Mouse (Mus musculus): ENCODE data around the gene Rhot2. TPM values are rescaled to one million over a fixed set of nuclear protein-coding genes. Genes with fewer than 3 reads are reported as not detected.

Gene Rhot2
- polyA plus RNA-seq, 1 experiment from 2014 or later, result 7.1 TPM

DNA sequence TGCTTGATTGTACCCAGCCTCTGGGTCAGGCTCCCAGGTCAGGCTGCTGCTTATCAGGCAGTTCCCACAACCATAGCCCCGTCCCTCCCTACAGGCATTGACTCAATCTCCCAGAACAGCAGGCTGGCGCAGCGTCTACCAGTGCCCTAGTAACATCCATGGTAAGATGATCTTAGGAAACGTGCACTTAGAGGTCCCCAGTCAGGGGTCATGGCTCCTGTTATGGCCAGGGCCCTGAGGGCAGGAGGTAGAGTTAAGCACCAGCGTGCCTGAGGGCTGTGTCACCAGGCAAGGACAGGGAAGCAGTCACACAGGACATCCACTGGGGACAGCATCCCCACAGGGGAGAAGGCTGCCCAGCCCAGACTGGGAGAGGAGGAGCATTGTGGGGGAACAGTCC is 37.7 kb upstream of the Rhot2 start:
- ATAC-seq (replicated peaks; ENCODE audit: insufficient number of reproducible peaks, low FRiP score, low TSS enrichment, low read depth) (no peak), DNase-seq (ENCODE audit: low spot score) (no peak)
- no peak overlapping the region for H3K9ac ChIP-seq (replicated peaks; ENCODE audit: low read length)
- H3K4me3 ChIP-seq (ENCODE audit: low read depth, low read length), result no peak overlapping the region
- H3K9me3 ChIP-seq (replicated peaks; ENCODE audit: control insufficient read depth, low read length), result no peaks in the 10 kb centered on the region
- H3K4me2 ChIP-seq (ENCODE audit: low read depth, low read length), result no peak overlapping the region
- H3K4me1 ChIP-seq (ENCODE audit: control insufficient read depth, insufficient read depth, low read length), result peaks cover 19% of the 10 kb centered on the region
- 19% methylated on average over 5 of the region's 5 CpGs for WGBS
- peak overlapping the region; percentile 52 for H3K27ac ChIP-seq (replicated peaks; ENCODE audit: low read depth, low read length)
- no peaks in the 10 kb centered on the region for H3K27me3 ChIP-seq (ENCODE audit: control insufficient read depth, insufficient read depth, low read length)
- no peaks in the 10 kb centered on the region; the same call in none of the 2 replicates for H3K36me3 ChIP-seq (replicated peaks; ENCODE audit: control insufficient read depth, insufficient read depth, low read depth, low read length)

DNA sequence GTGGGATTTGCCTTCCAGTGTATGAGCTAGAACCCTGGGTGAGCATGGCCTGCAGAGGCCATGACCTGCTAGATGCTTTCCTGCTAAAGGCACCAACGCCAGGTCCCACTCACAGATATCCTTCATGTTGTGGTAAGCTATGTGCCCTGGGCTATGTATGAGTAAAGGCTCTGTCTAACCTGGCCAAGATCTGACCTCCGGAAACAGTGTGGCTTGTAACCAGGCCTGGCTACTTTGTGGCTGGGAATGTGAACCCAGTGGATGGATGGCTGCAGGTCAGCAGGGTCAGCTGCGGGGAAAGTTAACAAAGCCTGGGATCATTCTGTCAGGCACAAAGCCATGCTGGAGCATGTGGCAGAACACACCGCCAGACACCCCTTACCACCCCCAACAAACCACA is 37.0 kb upstream of the Rhot2 start:
- no peaks in the 10 kb centered on the region for H3K9me3 ChIP-seq (replicated peaks; ENCODE audit: control insufficient read depth, low read length)
- H3K27ac ChIP-seq (replicated peaks; ENCODE audit: low read depth, low read length), result no peak overlapping the region; the same call in 1 of the 2 replicates
- ATAC-seq (replicated peaks; ENCODE audit: insufficient number of reproducible peaks, low FRiP score, low TSS enrichment, low read depth) (no peak), DNase-seq (ENCODE audit: low spot score) (no peak)
- 13% methylated on average over 4 of the region's 4 CpGs for WGBS
- peaks cover 19% of the 10 kb centered on the region for H3K4me1 ChIP-seq (ENCODE audit: control insufficient read depth, insufficient read depth, low read length)
- H3K4me2 ChIP-seq (ENCODE audit: low read depth, low read length), result no peak overlapping the region
- no peaks in the 10 kb centered on the region for H3K27me3 ChIP-seq (ENCODE audit: control insufficient read depth, insufficient read depth, low read length)
- no peak overlapping the region; the same call in 1 of the 2 replicates for H3K9ac ChIP-seq (replicated peaks; ENCODE audit: low read length)
- H3K4me3 ChIP-seq (ENCODE audit: low read depth, low read length), result no peak overlapping the region
- no peaks in the 10 kb centered on the region; the same call in none of the 2 replicates for H3K36me3 ChIP-seq (replicated peaks; ENCODE audit: control insufficient read depth, insufficient read depth, low read depth, low read length)

DNA sequence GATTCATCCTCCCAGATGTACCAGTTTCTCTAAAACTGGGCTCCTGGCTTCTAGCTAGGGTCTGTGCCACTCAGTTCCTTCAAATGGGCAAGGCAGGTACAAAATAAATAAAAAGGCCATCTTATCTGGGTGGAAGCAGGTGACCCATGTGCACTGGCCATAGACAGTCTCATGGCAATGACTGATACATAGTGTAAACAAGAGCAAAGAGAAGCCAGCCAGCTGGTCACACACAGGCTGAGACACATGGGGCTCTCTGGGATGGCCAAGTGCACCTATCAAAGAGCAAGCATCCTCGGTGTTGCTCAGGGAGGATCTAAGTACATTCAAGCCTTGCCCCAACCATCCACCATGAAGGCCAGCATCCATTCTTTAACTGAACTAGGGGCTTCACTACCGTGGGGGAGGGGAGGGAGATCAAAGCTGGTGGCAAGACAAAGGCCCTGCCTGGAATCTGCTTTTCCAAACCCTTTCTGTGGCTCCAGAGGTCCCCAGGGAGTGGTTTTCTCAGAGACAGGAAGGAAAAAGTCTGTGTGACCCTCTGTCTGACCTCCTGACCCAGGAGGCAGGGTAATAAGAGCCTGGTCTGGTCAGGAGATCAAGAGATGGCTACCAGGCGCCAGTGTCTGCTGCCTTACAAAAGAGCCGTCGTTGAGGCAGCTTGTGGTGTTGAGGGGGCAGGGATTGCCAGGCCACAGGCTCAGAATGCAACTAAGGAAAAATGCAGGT is 36.4 kb upstream of the Rhot2 start:
- Histone ChIP-seq H3K4me3 (ENCODE audit: low read depth, low read length) (no peak overlapping the region), H3K27ac (replicated peaks; ENCODE audit: low read depth, low read length) (peak overlapping the region; percentile 56), H3K27me3 (ENCODE audit: control insufficient read depth, insufficient read depth, low read length) (no peaks in the 10 kb centered on the region), H3K4me1 (ENCODE audit: control insufficient read depth, insufficient read depth, low read length) (peaks cover 19% of the 10 kb centered on the region), H3K9ac (replicated peaks; ENCODE audit: low read length) (0 out of 2 replicates have a peak overlapping the region, but pooled peaks have one; percentile 18), H3K36me3 (replicated peaks; ENCODE audit: control insufficient read depth, insufficient read depth, low read depth, low read length) (no peaks in the 10 kb centered on the region; the same call in none of the 2 replicates), H3K9me3 (replicated peaks; ENCODE audit: control insufficient read depth, low read length) (no peaks in the 10 kb centered on the region), H3K4me2 (ENCODE audit: low read depth, low read length) (no peak overlapping the region)
- no peak for ATAC-seq (replicated peaks; ENCODE audit: insufficient number of reproducible peaks, low FRiP score, low TSS enrichment, low read depth)
- DNase-seq (ENCODE audit: low spot score), result peak; percentile 58
- 3% methylated on average over 5 of the region's 5 CpGs for WGBS

DNA sequence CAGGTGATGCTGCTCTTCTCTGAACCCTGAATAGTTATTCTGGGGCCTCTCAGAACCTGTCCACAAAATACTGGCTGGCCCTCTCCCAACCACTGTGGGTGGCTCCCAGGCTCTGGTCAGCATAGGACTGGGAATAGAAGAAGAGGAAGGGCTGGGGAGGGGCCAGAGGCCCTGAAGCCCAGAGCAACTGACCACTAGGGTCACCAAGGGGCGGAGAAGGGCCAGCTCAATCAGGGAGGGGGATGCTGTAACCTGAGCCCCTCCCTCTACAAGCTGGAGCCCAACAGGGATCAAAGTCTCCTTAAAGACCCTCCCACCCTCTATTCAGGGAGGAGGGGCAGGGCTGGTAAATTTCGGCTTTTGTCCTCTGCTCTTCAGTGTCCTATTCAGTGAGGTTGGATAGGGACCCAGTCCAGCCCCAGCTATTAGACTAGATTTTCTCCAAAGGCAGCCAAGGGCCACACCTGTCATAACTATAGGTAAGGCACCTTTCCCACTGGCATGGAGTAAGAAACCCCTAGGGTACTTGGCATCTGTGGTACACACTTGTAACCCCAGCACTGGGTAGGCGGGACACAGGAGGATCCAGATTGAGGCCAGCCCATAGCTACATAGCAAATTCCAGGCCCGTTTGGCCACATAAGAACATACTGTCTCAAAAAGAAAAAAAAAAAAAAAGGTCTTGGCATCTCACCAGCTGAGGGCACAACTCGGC is 35.7 kb upstream of the Rhot2 start, which contains the start of gene Wfikkn1:
TSS of gene Wfikkn1 (minus strand) at position 663 of the 715 bp plus-strand sequence.
- Histone ChIP-seq H3K4me3 (ENCODE audit: low read depth, low read length) (no peak within 1 kb of the TSS), H3K9me3 (replicated peaks; ENCODE audit: control insufficient read depth, low read length) (no peaks in the 10 kb centered on the region), H3K4me2 (ENCODE audit: low read depth, low read length) (no peak within 1 kb of the TSS), H3K27ac (replicated peaks; ENCODE audit: low read depth, low read length) (peak within 1 kb of the TSS; percentile 56), H3K4me1 (ENCODE audit: control insufficient read depth, insufficient read depth, low read length) (peaks cover 19% of the 10 kb centered on the region), H3K36me3 (replicated peaks; ENCODE audit: control insufficient read depth, insufficient read depth, low read depth, low read length) (no peaks in the 10 kb centered on the region; the same call in none of the 2 replicates), H3K9ac (replicated peaks; ENCODE audit: low read length) (peak within 1 kb of the TSS; percentile 18; the same call in 1 of the 2 replicates), H3K27me3 (ENCODE audit: control insufficient read depth, insufficient read depth, low read length) (no peaks in the 10 kb centered on the region)
- 14% methylated on average over 5 of the region's 5 CpGs for WGBS
- ATAC-seq (replicated peaks; ENCODE audit: insufficient number of reproducible peaks, low FRiP score, low TSS enrichment, low read depth) (no peak), DNase-seq (ENCODE audit: low spot score) (no peak)

DNA sequence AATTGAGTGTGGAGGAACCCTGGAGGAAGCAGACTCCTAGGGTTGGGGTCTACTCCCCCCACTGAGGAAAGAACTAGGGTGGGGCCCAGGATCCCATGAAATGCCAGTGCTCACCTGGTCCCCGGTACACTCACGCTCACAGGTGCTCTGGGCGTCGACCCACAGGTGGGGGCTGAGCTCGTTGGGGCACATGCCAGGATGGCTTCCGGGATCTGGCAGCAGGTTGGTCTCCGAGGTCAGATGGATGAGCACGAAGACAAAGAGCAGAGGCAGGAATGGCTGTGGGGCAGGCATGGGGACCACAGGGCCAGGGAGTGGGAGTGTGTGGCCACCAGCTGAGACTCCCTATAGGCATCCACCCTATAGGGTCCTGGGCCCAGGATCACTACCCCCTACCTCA is 35.1 kb upstream of the Rhot2 start:
- no peak for DNase-seq (ENCODE audit: low spot score)
- no peak overlapping the region for H3K9ac ChIP-seq (replicated peaks; ENCODE audit: low read length)
- no peak overlapping the region for H3K4me2 ChIP-seq (ENCODE audit: low read depth, low read length)

DNA sequence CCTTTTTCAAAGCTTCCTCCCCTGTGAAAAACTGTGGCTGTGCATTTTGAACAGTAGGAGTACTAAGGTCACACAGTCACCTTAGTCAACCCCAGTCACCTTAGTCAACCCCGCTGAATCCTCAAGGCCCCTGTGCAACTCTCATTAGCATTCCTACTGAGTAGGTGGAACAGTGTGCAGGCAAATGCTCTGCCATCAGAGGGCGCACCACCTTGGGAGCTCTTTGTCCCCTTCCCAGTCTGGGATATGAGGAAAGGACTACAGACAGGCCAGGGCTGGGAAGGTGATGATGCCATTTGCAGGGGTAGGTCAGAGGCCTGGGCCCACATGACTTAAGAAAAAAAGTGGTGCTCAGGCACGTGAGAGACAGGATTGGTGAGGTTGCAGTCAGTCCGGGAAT is 34.6 kb upstream of the Rhot2 start:
- H3K4me2 ChIP-seq (ENCODE audit: low read depth, low read length), result no peak overlapping the region
- ATAC-seq (replicated peaks; ENCODE audit: insufficient number of reproducible peaks, low FRiP score, low TSS enrichment, low read depth) (no peak), DNase-seq (ENCODE audit: low spot score) (no peak)
- H3K4me3 ChIP-seq (ENCODE audit: low read depth, low read length), result no peak overlapping the region
- no peaks in the 10 kb centered on the region for H3K9me3 ChIP-seq (replicated peaks; ENCODE audit: control insufficient read depth, low read length)
- H3K36me3 ChIP-seq (replicated peaks; ENCODE audit: control insufficient read depth, insufficient read depth, low read depth, low read length), result no peaks in the 10 kb centered on the region; the same call in none of the 2 replicates
- WGBS, result 48% methylated on average over 4 of the region's 4 CpGs
- H3K9ac ChIP-seq (replicated peaks; ENCODE audit: low read length), result no peak overlapping the region
- peaks cover 19% of the 10 kb centered on the region for H3K4me1 ChIP-seq (ENCODE audit: control insufficient read depth, insufficient read depth, low read length)
- H3K27ac ChIP-seq (replicated peaks; ENCODE audit: low read depth, low read length), result no peak overlapping the region
- H3K27me3 ChIP-seq (ENCODE audit: control insufficient read depth, insufficient read depth, low read length), result no peaks in the 10 kb centered on the region

More for the DNA sequence above, 35.1 kb upstream of the Rhot2 start:
- WGBS, result 78% methylated on average over 8 of the region's 8 CpGs
- Histone ChIP-seq H3K9me3 (replicated peaks; ENCODE audit: control insufficient read depth, low read length) (no peaks in the 10 kb centered on the region), H3K27me3 (ENCODE audit: control insufficient read depth, insufficient read depth, low read length) (no peaks in the 10 kb centered on the region), H3K27ac (replicated peaks; ENCODE audit: low read depth, low read length) (no peak overlapping the region), H3K36me3 (replicated peaks; ENCODE audit: control insufficient read depth, insufficient read depth, low read depth, low read length) (no peaks in the 10 kb centered on the region; the same call in none of the 2 replicates), H3K4me3 (ENCODE audit: low read depth, low read length) (no peak overlapping the region), H3K4me1 (ENCODE audit: control insufficient read depth, insufficient read depth, low read length) (peaks cover 19% of the 10 kb centered on the region)
- ATAC-seq (replicated peaks; ENCODE audit: insufficient number of reproducible peaks, low FRiP score, low TSS enrichment, low read depth), result no peak

DNA sequence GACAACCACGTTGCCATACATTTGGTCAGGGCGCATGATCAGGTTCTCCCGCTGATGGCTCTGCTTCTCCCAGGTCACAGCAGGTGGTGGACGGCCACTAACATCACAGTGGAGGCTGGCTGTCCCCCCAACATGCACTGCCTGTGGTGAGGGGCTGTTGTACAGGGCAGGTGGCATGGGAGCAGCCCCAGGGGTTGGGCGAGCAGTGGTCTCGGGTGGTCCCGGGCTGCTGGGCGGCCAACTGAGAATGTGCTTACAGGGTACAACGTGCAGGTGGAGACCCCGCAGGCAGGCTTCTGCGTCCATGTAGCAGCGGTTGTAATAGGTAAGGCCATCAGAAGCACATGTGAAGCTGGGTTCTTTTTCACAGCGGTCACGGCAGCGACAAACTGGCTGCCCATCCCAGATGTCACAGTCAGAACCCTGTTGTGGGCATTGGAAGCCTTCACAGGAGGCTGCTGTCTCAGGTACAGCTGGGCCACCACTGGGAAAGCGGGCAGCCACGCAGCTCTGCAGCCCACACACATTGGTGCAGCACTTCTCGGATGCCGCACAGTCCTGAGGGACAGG is 34.0 kb upstream of the Rhot2 start:
- no peak overlapping the region for H3K27ac ChIP-seq (replicated peaks; ENCODE audit: low read depth, low read length)
- no peaks in the 10 kb centered on the region; the same call in none of the 2 replicates for H3K36me3 ChIP-seq (replicated peaks; ENCODE audit: control insufficient read depth, insufficient read depth, low read depth, low read length)
- H3K9ac ChIP-seq (replicated peaks; ENCODE audit: low read length), result no peak overlapping the region
- no peak for DNase-seq (ENCODE audit: low spot score)
- peaks cover 19% of the 10 kb centered on the region for H3K4me1 ChIP-seq (ENCODE audit: control insufficient read depth, insufficient read depth, low read length)
- H3K27me3 ChIP-seq (ENCODE audit: control insufficient read depth, insufficient read depth, low read length), result no peaks in the 10 kb centered on the region
- 85% methylated on average over 19 of the region's 19 CpGs for WGBS
- no peak for ATAC-seq (replicated peaks; ENCODE audit: insufficient number of reproducible peaks, low FRiP score, low TSS enrichment, low read depth)
- H3K9me3 ChIP-seq (replicated peaks; ENCODE audit: control insufficient read depth, low read length), result no peaks in the 10 kb centered on the region
- no peak overlapping the region for H3K4me3 ChIP-seq (ENCODE audit: low read depth, low read length)
- no peak overlapping the region for H3K4me2 ChIP-seq (ENCODE audit: low read depth, low read length)
